Mouse (Mus musculus): Measurements from ENCODE around the gene Bivm.

The Bivm gene

DNA sequence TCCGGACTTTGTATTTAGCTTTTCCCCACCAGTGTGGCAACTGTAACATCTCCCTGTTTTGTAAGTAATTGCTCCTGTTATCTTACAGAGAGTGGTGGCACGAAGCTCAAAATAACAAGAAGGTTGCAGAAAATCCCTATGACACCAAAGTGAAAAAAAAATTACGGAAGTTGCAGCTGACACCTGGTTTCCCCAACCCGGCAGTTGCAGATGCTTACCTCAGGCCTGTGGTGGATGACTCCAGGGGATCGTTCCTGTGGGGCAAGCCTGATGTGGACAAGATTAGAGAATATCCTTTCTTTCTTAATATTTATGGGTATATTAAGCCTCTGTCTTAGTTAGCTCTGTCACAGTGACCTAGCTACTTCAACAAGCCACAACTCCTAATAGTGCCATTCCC lies 59.3 kb downstream of the Bivm start:
- DNase-seq (ENCODE audit: low spot score): no peak

DNA sequence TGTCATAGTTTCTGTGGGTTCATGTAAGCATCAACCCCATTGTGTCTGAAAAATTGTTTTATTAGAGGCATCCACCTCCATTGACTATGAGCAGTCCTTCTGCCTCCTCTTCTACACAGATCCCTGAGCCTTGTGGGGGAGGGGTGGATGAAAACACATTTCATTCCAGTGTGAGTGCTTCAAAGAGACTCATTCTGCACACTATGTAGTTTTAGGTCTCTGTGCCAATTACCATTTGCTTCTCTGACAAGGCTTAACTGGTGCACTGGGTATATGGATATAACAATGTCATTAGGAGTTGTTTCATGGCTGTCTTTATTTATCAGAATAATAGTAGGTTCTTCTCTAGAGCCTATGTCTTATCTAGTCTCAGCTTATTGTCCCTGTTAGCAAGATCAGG lies 67.6 kb downstream of the Bivm start:
- no peak for DNase-seq (ENCODE audit: low spot score)

Measured in embryo, embryonic 10.5 days (tissue).